ENCODE assay signal across 10 mouse cellular contexts in the genomic region with DNA sequence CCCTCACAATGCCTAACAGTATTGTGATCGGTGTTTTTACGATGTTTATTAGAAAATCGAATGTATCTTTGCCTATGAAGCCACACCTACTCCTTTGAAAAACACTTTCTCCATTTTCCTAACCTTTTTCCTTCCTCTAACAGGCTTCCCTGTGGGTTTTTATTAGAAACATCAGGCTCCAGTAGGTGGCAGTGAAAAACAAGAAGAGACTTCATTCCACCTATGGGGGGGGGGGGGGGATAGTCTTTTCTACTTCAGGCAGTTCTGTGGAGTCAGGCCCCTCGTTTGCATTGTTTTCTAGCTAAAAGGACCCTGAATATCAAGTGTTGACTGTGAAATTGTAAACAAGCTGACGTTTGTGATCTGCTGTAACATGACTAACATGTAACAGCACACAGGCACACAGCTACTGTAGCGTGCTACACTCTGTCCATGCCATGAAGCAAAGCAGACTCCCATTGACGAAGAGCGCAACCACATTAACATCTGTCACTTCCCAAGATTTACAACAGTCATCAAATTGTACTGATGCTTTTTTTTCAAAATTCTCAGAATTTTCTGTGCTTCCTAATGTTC. TPM values are rescaled to one million over a fixed set of nuclear protein-coding genes. Genes with fewer than 3 reads are reported as not detected.
DNase-seq lines count a peak whose midpoint lies in the region; ATAC-seq and TF ChIP-seq lines count a peak whose summit lies in the region.
"Had no signal": no experiment of that assay in that cellular context is flagged by ENCODE, and none has a peak within 500 bp of the region (broad histone marks: within the 10 kb centered on the region; RNA-seq: fewer than 3 reads in every experiment).

No protein-coding gene starts in this region.

- peak; percentile 63 for TF ChIP-seq CTCF in heart, postnatal 0 days (IDR thresholded peaks at IDR 0.05; ENCODE audit: low read depth)

- H3K27ac ChIP-seq in heart, postnatal 0 days (ENCODE audit: low read depth) = no peak overlapping the region
- no peak overlapping the region for H3K27ac ChIP-seq in forebrain, embryonic 15.5 days (replicated peaks)
- H3K27ac ChIP-seq: limb, embryonic 15.5 days had no signal

- no peak overlapping the region for H3K9ac ChIP-seq in heart, postnatal 0 days (replicated peaks; ENCODE audit: low read depth, low read length)
- no peak overlapping the region for H3K9ac ChIP-seq in forebrain, embryonic 15.5 days (replicated peaks)
- H3K9ac ChIP-seq: limb, embryonic 15.5 days had no signal

- H3K4me3 ChIP-seq in heart, postnatal 0 days (ENCODE audit: low read depth, low read length) = no peak overlapping the region
- H3K4me3 ChIP-seq in forebrain, embryonic 15.5 days = no peak overlapping the region
- H3K4me3 ChIP-seq: limb, embryonic 15.5 days had no signal

- H3K9me3 ChIP-seq in heart, postnatal 0 days (replicated peaks; ENCODE audit: control insufficient read depth, low read length) = no peaks in the 10 kb centered on the region
- H3K9me3 ChIP-seq in forebrain, embryonic 15.5 days = no peaks in the 10 kb centered on the region
- H3K9me3 ChIP-seq: G1E; limb, embryonic 15.5 days had no signal

- no peaks in the 10 kb centered on the region for H3K4me1 ChIP-seq in heart, postnatal 0 days (ENCODE audit: control insufficient read depth, insufficient read depth)
- no peaks in the 10 kb centered on the region for H3K4me1 ChIP-seq in forebrain, embryonic 15.5 days
- H3K4me1 ChIP-seq: limb, embryonic 15.5 days had no signal

- TF ChIP-seq EP300 in heart, postnatal 0 days (IDR thresholded peaks at IDR 0.05; ENCODE audit: low read depth) = no peak

- DNase-seq in heart, postnatal 0 days (ENCODE audit: low spot score) = peak; percentile 26
- no peak for DNase-seq in heart, adult 9 months (ENCODE audit: low spot score in 2 of 2)
- peak; percentile 64 for DNase-seq in NIH3T3 (ENCODE audit: low read depth)
- peak; percentile 14 for DNase-seq in mesoderm, embryonic 11.5 days (ENCODE audit: low read depth, low spot score)
- no peak for DNase-seq in thymus, postnatal 10 days (ENCODE audit: low spot score in 2 of 2)

- 53% methylated on average over 8 of the region's 8 CpGs for WGBS in heart, postnatal 0 days
- WGBS in forebrain, embryonic 15.5 days = 61% methylated on average over 8 of the region's 8 CpGs

- no peaks in the 10 kb centered on the region for H3K27me3 ChIP-seq in heart, postnatal 0 days (ENCODE audit: control insufficient read depth, insufficient read depth, low read length)
- no peaks in the 10 kb centered on the region for H3K27me3 ChIP-seq in forebrain, embryonic 15.5 days
- H3K27me3 ChIP-seq: limb, embryonic 15.5 days had no signal

- H3K4me2 ChIP-seq in heart, postnatal 0 days (ENCODE audit: low read depth, low read length) = no peak overlapping the region
- no peak overlapping the region for H3K4me2 ChIP-seq in forebrain, embryonic 15.5 days (replicated peaks)
- H3K4me2 ChIP-seq: limb, embryonic 15.5 days had no signal

- H3K36me3 ChIP-seq in heart, postnatal 0 days (replicated peaks; ENCODE audit: control insufficient read depth, insufficient read depth, low read length) = peaks cover 17% of the 10 kb centered on the region
- H3K36me3 ChIP-seq in forebrain, embryonic 15.5 days = peaks cover 26% of the 10 kb centered on the region

- ATAC-seq in heart, postnatal 0 days (ENCODE audit: insufficient read depth, low read depth) = 0 out of 2 replicates have a peak, but pooled peaks have one; percentile 27
- ATAC-seq in forebrain, embryonic 15.5 days (replicated peaks) = peak; percentile 73; the same call in 1 of the 2 replicates
- ATAC-seq in megakaryocyte-erythroid progenitor cell, adult 5-6 weeks (replicated peaks; ENCODE audit: low FRiP score, low TSS enrichment, poor library complexity, severe bottlenecking) = no peak
- ATAC-seq in megakaryocyte, adult 5-6 weeks (ENCODE audit: poor library complexity, severe bottlenecking) = no peak

RNA-seq across cellular contexts. Expression of a gene that starts 41.5 kb away (rescaled TPM):
- total RNA-seq in heart, postnatal 0 days (2014; rRNA removed; ENCODE audit: low replicate concordance) = 36.4 and 45.2 TPM in 2 replicates
- polyA plus RNA-seq in heart, postnatal 0 days (2015; fragmentation: Nextera tagmentation; extraction: Ambion mirVana) = 29.6 and 30.8 TPM in 2 replicates
- polyA plus RNA-seq in forebrain, embryonic 15.5 days (2015; fragmentation: Nextera tagmentation; extraction: Ambion mirVana) = 53.8 TPM in 2 replicates
- total RNA-seq in megakaryocyte-erythroid progenitor cell, adult 5-6 weeks (2014; fragmentation: Nextera tagmentation) = 48.0 and 50.3 TPM in 2 replicates
- 50.1 and 99.0 TPM in 2 replicates for total RNA-seq in megakaryocyte-erythroid progenitor cell, adult 5-6 weeks (2017)
- total RNA-seq in megakaryocyte, adult 5-6 weeks (2015) = 93.4 and 97.0 TPM in 2 replicates
- 115 and 117 TPM in 2 replicates for total RNA-seq in megakaryocyte, adult 5-6 weeks (2017)

Comparison
In these comparisons a context has a peak if more than half of its experiments do, and no peak if none do; other contexts are left out.
1. DNase-seq: peak in heart, postnatal 0 days (single experiment), NIH3T3 (single experiment) and mesoderm, embryonic 11.5 days (single experiment); none in heart, adult 9 months (0 of 2) and thymus, postnatal 10 days (0 of 2).
2. ATAC-seq: peak in heart, postnatal 0 days (single experiment) and forebrain, embryonic 15.5 days (single experiment); none in megakaryocyte-erythroid progenitor cell, adult 5-6 weeks (single experiment) and megakaryocyte, adult 5-6 weeks (single experiment).